Mouse (Mus musculus) kidney, adult 9 months (tissue): ENCODE measurements around the gene Donson.

Experiments used
- DNase-seq: peaks from one replicate; pipeline ENCODE4 v3.0.0; 2022

Gene Donson

GRCm38 (mm10) chr16:91639636-91640035, 48.9 kb downstream of the Donson start:
- DNase-seq, result no peak

- no peak for DNase-seq
These were observed 49.4 kb downstream of the Donson start for GRCm38 (mm10) chr16:91639161-91639560.

GRCm38 (mm10) chr16:91633641-91634040, 54.9 kb downstream of the Donson start:
- DNase-seq, result no peak

- no peak for DNase-seq
These were observed 55.6 kb downstream of the Donson start for GRCm38 (mm10) chr16:91632940-91633339.

- DNase-seq, result no peak
These were observed 56.1 kb downstream of the Donson start for GRCm38 (mm10) chr16:91632439-91632838.

GRCm38 (mm10) chr16:91630584-91630983, 58.0 kb downstream of the Donson start:
- DNase-seq, result no peak

- DNase-seq, result no peak
These were observed 58.8 kb downstream of the Donson start for GRCm38 (mm10) chr16:91629749-91630148.

GRCm38 (mm10) chr16:91628673-91629072, 59.9 kb downstream of the Donson start:
- no peak for DNase-seq

GRCm38 (mm10) chr16:91627831-91628230, 60.7 kb downstream of the Donson start:
- DNase-seq, result no peak
